Mouse (Mus musculus) embryonic facial prominence, embryonic 10.5 days (tissue): ENCODE results near the gene Polr1e. TPM values are rescaled to one million over a fixed set of nuclear protein-coding genes. Genes with fewer than 3 reads are reported as not detected.
"Not testable (repeated sequence)": the region's sequence is repeated elsewhere in the genome, so short reads cannot be mapped to it uniquely, and the experiment has no call there.

Source experiments
- DNase-seq: peaks from one replicate; pipeline ENCODE4 v3.0.0-alpha.2; 2017; ENCODE audit warnings: low spot score
- H3K27ac ChIP-seq: fragments of 300-500 bp; sonication (generic); replicated peaks from 2 replicates; pipeline ENCODE4 v1.5.1; 2016; ENCODE audit warnings: mild to moderate bottlenecking
- H3K27me3 ChIP-seq: fragments of 300-500 bp; sonication (generic); replicated peaks from 2 replicates; pipeline ENCODE4 v1.6.1; 2016; ENCODE audit warnings: low read depth, mild to moderate bottlenecking; ENCODE audit not compliant: poor library complexity, severe bottlenecking
- H3K36me3 ChIP-seq: fragments of 300-500 bp; sonication (generic); replicated peaks from 2 replicates; pipeline ENCODE4 v1.6.1; 2016; ENCODE audit warnings: mild to moderate bottlenecking, moderate library complexity
- H3K4me1 ChIP-seq: fragments of 300-500 bp; sonication (generic); 2 replicates; pipeline ENCODE4 v1.6.1; 2016
- H3K4me3 ChIP-seq: fragments of 300-500 bp; sonication (generic); 2 replicates; pipeline ENCODE4 v1.5.1; 2016; ENCODE audit warnings: mild to moderate bottlenecking, moderate library complexity
- H3K9me3 ChIP-seq: fragments of 300-500 bp; sonication (generic); 2 replicates; pipeline ENCODE4 v1.6.1; 2016; ENCODE audit warnings: mild to moderate bottlenecking
- WGBS: fragments of 180-500 bp; shearing (Covaris S2); methylation state at CpG from one replicate; pipeline ENCODE4 v1.1.7; 2016; 5-methylcytosine and 5-hydroxymethylcytosine counted together
- polyA plus RNA-seq: library from polyadenylated mRNA; unstranded; fragments of >200 nt; fragmentation: Nextera tagmentation; extraction: Ambion mirVana; gene quantifications from 2 replicates; pipeline ENCODE4 v1.2.1, GENCODE M21; 2016

The Polr1e gene
- polyA plus RNA-seq, 1 experiment from 2014 or later, result 59.8 TPM

DNA sequence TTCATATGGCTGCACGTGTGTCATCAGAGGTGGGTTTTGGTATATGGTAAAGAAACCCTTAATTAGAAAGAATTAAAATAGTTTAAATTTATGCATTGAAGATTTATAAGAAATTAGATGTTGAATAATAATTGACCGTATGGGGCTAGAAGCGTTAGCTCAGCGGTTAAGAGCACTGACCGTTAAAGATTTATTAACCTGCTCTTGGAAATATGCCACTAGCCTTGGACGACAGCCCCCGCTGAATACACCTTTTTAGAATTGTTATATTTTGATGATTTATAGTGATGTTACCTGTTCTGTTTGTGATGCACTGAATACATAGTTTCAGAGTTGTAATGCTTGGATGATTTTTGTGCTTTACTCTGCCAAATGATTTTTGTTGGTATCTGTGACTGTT, 21.2 kb downstream of the Polr1e start:
- not testable (repeated sequence) for H3K9me3 ChIP-seq, DNase-seq, H3K4me3 ChIP-seq, H3K27me3 ChIP-seq, H3K27ac ChIP-seq, H3K4me1 ChIP-seq
- 95% methylated on average over 7 of the region's 7 CpGs for WGBS
- peaks cover 81% of the 10 kb centered on the region for H3K36me3 ChIP-seq

DNA sequence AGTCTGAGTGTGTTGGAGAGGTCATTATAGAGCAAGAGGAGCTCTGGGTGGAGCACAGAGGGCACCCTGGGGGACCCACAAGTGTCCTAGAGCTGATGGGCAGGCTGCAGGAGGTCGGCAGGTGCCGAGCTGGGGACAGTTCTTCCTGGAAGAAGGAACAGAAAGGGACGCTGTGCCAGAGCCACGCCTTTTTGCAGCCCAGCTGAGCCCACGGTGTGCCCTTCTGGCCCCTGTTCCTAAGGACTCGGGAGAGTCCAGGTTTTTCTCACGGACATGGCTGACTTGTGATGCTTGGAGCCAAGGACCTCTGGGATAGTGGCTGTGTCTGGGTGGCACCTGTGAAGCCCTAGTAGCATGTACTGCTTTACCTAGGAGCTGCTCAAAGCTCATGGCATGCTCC, 22.4 kb downstream of the Polr1e start:
- peaks cover 81% of the 10 kb centered on the region for H3K36me3 ChIP-seq
- 85% methylated on average over 7 of the region's 7 CpGs for WGBS
- DNase-seq, result no peak
- H3K9me3 ChIP-seq, result no peaks in the 10 kb centered on the region
- no peaks in the 10 kb centered on the region for H3K27me3 ChIP-seq
- H3K4me3 ChIP-seq, result no peak overlapping the region
- H3K27ac ChIP-seq, result no peak overlapping the region
- no peaks in the 10 kb centered on the region for H3K4me1 ChIP-seq

DNA sequence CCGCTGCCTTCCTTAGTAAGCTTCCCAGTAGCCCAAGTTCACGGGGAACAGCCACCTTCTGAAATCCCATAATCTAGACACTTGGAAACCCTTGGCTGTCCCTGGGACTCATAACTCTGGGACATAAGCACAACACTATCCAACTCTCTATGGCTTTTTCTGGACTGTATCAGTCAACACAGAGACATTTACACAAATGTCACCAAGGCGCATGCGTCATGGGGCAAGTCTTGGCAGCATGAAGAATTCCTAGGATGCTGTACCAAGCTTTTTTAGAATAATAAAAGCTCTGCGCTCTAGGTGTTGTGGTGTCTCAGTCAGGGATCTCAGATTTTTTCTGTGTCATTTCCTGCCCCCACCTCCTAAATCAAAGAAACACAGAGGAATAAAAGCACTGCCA, 28.3 kb downstream of the Polr1e start:
- no peaks in the 10 kb centered on the region for H3K4me1 ChIP-seq
- H3K36me3 ChIP-seq, result peaks cover 88% of the 10 kb centered on the region
- no peak for DNase-seq
- H3K27ac ChIP-seq, result no peak overlapping the region
- no peak overlapping the region for H3K4me3 ChIP-seq
- WGBS, result 94% methylated on average over 5 of the region's 5 CpGs
- H3K9me3 ChIP-seq, result no peaks in the 10 kb centered on the region
- H3K27me3 ChIP-seq, result no peaks in the 10 kb centered on the region

DNA sequence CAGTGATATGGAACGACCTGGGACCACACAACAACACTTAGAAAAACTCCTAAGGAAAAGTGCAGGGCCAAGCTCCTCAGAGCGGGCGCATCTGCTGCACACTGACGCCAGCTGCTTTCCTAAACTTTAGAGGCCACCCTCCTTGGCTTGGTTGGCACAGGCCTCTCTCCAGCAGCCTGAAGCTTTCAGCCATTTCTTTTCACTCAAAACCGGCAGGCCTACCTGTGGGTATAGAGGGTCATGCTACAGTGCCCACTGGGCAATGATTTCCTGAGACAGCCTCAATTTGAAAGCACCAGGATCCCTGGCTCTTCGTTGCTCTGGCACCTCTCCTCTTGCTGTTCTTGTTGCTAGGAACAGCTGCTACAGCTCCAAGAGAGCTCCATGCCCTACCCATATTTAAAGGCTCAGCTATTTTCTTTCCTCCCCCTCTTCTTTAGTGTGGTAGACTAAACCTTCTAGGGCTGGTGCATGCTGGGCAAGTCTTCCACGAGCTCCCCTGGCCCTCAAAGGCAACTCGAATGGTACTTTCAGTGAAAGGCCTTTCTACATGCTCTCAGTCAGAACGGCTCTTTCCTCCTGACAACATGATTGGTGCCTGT, 29.0 kb downstream of the Polr1e start:
- Histone ChIP-seq H3K27me3 (no peaks in the 10 kb centered on the region), H3K4me1 (no peaks in the 10 kb centered on the region), H3K4me3 (no peak overlapping the region), H3K9me3 (no peaks in the 10 kb centered on the region), H3K27ac (no peak overlapping the region), H3K36me3 (peaks cover 83% of the 10 kb centered on the region)
- WGBS, result 87% methylated on average over 9 of the region's 9 CpGs
- DNase-seq, result no peak

DNA sequence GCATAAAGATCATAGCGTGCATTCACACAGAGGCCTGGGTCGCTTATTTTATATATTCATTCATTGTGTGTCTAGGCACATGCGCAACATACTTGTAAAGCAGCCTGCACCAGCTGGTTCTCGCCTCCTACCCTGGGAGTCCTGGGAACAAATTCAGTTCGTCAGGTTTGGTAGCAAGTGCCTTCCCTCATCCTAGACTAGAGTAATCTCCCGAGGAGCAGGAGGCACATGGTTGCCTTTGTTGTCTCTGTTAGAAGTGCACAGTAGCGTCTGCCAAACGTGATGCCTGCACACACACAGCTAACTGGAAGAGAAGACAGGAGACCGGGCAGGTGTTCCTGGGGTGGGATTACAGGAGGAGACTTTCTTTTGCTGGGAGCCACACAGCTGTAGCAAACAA, 29.6 kb downstream of the Polr1e start:
- Histone ChIP-seq H3K4me3 (no peak overlapping the region), H3K4me1 (no peaks in the 10 kb centered on the region), H3K27me3 (no peaks in the 10 kb centered on the region), H3K9me3 (no peaks in the 10 kb centered on the region), H3K36me3 (peaks cover 77% of the 10 kb centered on the region), H3K27ac (no peak overlapping the region)
- 77% methylated on average over 9 of the region's 9 CpGs for WGBS
- no peak for DNase-seq

DNA sequence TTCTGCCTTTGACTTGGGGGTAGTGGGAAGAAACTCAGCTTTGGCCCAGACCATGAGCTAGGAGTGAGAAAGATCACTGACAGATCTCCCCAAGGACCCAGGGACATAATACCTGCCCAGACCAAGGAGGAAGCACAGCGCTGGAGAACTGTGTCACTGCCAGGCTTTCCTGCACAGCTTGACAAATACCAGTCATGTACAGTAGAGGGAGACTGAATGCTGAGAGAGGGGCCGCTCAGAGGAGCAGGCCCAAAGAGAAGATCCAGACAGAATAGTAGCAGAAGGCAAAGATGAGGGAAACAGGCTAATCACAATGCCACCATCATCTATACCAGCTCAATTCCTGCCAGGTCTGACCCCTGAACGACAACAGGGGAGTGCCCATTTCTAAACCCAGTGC, 36.5 kb downstream of the Polr1e start:
- Histone ChIP-seq H3K27me3 (no peaks in the 10 kb centered on the region), H3K27ac (no peak overlapping the region), H3K4me3 (no peak overlapping the region), H3K9me3 (no peaks in the 10 kb centered on the region), H3K36me3 (peaks cover 58% of the 10 kb centered on the region), H3K4me1 (no peaks in the 10 kb centered on the region)
- 52% methylated on average over 3 of the region's 3 CpGs for WGBS
- no peak for DNase-seq

DNA sequence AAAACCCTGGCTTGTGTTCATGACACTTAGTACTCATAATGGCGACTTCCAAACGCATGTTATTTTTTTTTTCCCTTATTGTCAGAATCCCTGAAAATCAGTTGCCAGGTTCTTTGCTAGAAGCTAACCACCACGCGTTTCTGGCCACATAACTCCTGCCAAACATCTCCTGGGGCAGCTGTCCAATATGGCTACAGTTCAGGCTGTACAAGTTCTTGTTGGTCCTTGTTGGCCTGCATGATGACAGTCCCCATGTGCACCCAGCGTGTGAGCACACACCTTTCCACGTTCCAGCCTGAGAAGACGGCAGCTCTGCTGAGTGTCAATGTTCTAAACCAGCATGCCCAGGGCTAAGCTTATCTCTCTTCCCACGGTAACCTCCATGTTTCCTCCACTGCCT, 37.1 kb downstream of the Polr1e start:
- peaks cover 58% of the 10 kb centered on the region for H3K36me3 ChIP-seq
- no peak overlapping the region for H3K27ac ChIP-seq
- no peaks in the 10 kb centered on the region for H3K9me3 ChIP-seq
- no peaks in the 10 kb centered on the region for H3K27me3 ChIP-seq
- WGBS, result 89% methylated on average over 8 of the region's 8 CpGs
- H3K4me1 ChIP-seq, result no peaks in the 10 kb centered on the region
- no peak for DNase-seq
- H3K4me3 ChIP-seq, result no peak overlapping the region

DNA sequence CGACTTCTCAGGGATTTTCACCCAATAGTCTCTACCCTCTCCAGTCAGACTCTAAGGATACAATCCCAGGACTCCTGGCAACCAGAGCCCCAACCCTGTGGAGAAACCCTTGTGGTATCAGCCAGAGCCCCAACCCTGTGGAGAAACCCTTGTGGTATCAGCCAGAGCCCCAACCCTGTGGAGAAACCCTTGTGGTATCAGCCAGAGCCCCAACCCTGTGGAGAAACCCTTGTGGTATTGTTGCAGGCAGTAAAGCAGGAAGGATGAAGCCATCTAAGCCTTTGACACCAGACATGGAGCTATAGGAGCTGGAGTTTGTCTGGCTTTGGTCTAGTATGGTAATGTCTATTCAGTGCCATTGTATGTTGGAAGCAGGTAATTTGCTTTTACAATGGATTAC, 45.5 kb downstream of the Polr1e start:
- not testable (repeated sequence) for H3K4me3 ChIP-seq, DNase-seq, H3K27ac ChIP-seq, H3K9me3 ChIP-seq, H3K27me3 ChIP-seq
- WGBS, result 93% methylated on average over 1 of the region's 1 CpGs
- H3K36me3 ChIP-seq, result peaks cover 35% of the 10 kb centered on the region
- peaks cover 10% of the 10 kb centered on the region; the same call in 1 of the 2 replicates for H3K4me1 ChIP-seq

DNA sequence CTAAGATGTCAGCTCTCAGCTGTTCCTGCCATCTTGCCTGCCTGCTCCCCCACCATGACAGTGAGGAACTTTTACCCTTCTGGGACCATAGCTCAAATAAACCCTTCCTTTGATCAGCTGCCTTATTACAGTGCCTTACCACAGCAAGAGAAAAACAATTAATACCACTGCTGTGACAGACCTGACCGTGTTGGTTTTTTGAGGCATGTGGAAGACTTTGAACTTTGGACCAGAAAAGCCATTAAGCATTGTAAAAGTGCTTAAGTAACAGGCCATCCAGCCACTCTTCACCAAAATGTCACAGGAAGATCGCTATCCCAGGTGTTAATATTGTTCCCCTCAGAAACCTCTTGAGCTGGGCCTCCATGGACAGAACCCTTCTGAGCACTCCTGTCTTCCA, 46.2 kb downstream of the Polr1e start:
- H3K27me3 ChIP-seq, result no peaks in the 10 kb centered on the region

DNA sequence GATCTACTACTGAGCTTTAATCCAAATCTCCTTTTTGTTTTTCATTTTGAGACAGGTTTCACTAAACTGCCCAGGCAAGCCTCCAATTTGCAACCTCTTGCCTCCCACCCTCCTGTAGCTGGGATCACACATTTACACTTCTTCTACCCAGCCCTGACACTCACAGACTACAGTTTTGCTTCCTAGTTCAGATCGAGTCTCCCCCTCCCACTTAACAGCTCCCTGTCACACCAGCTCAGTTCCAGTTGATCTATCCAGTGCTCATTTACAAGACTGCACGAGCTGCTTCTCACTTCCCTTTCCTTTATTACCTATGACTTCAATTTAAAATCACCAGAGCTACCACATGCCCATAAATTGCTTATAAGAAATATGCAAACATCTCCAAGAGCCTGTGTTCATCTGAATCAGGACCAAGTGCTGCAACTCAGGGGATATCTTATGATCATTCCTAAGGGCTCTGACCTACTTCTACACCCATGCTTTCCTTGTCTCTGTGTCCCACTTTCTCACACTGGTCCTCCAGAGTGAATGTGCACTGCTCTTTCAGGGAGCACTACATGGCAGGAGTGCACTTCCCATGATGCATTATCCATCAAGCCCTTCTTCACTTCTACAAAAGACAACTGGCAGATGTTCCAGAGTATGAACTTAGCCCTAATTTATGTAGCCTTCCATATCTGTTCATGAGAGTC, 47.8 kb downstream of the Polr1e start:
- no peak overlapping the region for H3K27ac ChIP-seq
- H3K36me3 ChIP-seq, result peaks cover 11% of the 10 kb centered on the region
- no peaks in the 10 kb centered on the region for H3K9me3 ChIP-seq
- H3K27me3 ChIP-seq, result no peaks in the 10 kb centered on the region
- H3K4me3 ChIP-seq, result no peak overlapping the region
- peaks cover 13% of the 10 kb centered on the region; the same call in 1 of the 2 replicates for H3K4me1 ChIP-seq
- WGBS, result 60% methylated on average over 2 of the region's 2 CpGs
- DNase-seq, result no peak

More for the DNA sequence above, 46.2 kb downstream of the Polr1e start:
- Histone ChIP-seq H3K36me3 (peaks cover 27% of the 10 kb centered on the region), H3K27ac (no peak overlapping the region), H3K4me1 (peaks cover 13% of the 10 kb centered on the region; the same call in 1 of the 2 replicates), H3K9me3 (no peaks in the 10 kb centered on the region), H3K4me3 (no peak overlapping the region)
- 91% methylated on average over 2 of the region's 2 CpGs for WGBS
- DNase-seq, result no peak

DNA sequence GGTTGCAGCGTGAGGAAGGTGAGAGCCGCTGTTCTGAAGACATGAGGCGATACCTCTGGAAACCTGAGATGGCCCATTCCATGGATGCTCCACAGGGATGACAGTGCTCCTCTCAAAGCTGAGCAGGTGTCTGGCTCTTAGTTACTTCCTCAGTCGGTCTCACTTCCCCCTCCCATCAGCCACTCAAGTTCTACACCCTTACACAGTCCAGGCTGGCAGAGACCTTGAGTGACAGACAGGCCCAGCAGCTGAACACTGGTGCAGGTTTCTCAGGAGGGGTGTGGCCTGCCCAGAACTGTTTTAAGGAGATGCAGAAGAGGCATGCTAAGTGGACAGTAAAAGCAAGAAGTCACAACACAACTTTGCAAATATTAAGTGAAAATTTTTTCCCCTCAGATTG, 49.4 kb downstream of the Polr1e start:
- H3K4me1 ChIP-seq, result peaks cover 26% of the 10 kb centered on the region
- H3K9me3 ChIP-seq, result no peaks in the 10 kb centered on the region
- H3K27me3 ChIP-seq, result no peaks in the 10 kb centered on the region
- no peak overlapping the region for H3K27ac ChIP-seq
- no peak for DNase-seq
- 88% methylated on average over 4 of the region's 4 CpGs for WGBS
- no peak overlapping the region for H3K4me3 ChIP-seq
- H3K36me3 ChIP-seq, result peaks cover 6% of the 10 kb centered on the region; the same call in 1 of the 2 replicates

DNA sequence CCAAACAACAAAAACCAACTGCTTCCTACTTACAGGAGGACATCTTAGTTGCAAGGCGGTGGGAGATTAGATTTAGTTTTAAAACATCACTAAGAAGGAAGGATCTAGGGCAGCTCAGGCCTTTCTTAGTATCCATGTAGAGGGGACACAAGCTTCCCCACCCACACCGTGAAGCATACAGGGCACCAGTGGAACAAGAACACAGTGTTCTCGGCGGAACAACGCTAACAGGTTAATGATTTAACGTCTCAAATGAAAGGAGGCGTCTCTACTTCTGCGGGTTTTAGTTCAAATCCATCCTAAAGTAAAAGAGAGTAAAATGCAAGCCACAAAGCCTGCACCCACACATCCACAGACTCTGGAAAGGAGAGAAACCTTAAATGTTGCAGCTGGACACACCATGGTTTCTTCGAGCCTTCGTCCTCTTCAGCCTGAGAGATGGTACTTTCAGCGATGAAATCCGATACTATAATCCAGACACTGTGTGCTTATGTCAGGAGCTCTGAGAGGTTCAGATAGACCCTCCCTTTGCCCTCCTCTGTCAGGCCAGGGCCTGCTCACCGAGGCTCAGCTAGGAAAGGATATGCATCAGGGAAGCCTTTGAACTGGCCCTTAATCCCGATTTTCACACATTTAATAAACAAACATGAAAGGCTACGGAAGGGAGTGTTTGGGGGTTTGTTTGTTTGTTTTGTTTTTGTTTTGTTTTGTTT, 54.0 kb downstream of the Polr1e start:
- no peak overlapping the region for H3K27ac ChIP-seq
- WGBS, result 72% methylated on average over 15 of the region's 15 CpGs
- H3K4me3 ChIP-seq, result no peak overlapping the region
- H3K36me3 ChIP-seq, result peaks cover 6% of the 10 kb centered on the region; the same call in 1 of the 2 replicates
- no peak for DNase-seq
- H3K4me1 ChIP-seq, result peaks cover 20% of the 10 kb centered on the region
- no peaks in the 10 kb centered on the region for H3K9me3 ChIP-seq
- H3K27me3 ChIP-seq, result no peaks in the 10 kb centered on the region

DNA sequence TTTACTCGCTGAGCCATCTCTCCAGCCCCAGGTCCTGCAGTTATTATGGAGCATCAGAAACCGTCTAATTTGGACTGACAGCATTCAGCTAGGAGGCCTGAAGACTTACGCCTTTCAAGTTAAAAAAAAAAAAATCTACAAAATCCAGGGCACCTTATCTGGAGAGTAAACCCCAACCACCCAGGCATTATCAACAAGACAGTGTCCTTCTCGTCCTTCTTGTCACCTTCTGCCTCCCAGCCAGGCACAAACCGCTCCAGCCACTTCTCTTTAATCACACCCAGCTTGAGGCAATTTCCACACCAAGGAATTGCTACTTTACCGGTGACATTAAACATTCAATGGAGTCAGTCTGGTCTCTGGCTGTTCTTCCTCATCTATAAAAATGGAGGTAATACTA, 55.2 kb downstream of the Polr1e start:
- 82% methylated on average over 6 of the region's 6 CpGs for WGBS
- DNase-seq, result no peak

More for the DNA sequence above, 55.2 kb downstream of the Polr1e start:
- H3K27ac ChIP-seq, result no peak overlapping the region
- no peaks in the 10 kb centered on the region for H3K9me3 ChIP-seq
- peaks cover 20% of the 10 kb centered on the region for H3K4me1 ChIP-seq
- H3K4me3 ChIP-seq, result no peak overlapping the region
- H3K27me3 ChIP-seq, result no peaks in the 10 kb centered on the region
- H3K36me3 ChIP-seq, result peaks cover 12% of the 10 kb centered on the region
